Mouse (Mus musculus): ENCODE measurements at regions not wholly inside any gene's neighbourhood (a gene's known extent, or its start where the extent isn't known, plus 50 kb on each side); places are given as distances from the start of the nearest gene placed in this dataset.

GRCm38 (mm10) chr7:83105672-83106071 is 238.5 kb downstream of the Mex3b start:
- H3K27ac ChIP-seq (ENCODE audit: control insufficient read depth, low read depth, low read length): no peak overlapping the region
- H3K4me1 ChIP-seq (ENCODE audit: control insufficient read depth in 1 of 2, insufficient read depth in 2 of 2, low read length in 2 of 2): no peaks in the 10 kb centered on the region
- H3K9ac ChIP-seq (ENCODE audit: control insufficient read depth, low read depth, low read length, poor library complexity, severe bottlenecking): no peak overlapping the region
- no peak for TF ChIP-seq ETS1 (IDR thresholded peaks at IDR 0.05; ENCODE audit: low read depth, low read length)
- no peak for TF ChIP-seq USF2 (IDR thresholded peaks at IDR 0.05; ENCODE audit: borderline replicate concordance in 1 of 2, insufficient read depth in 1 of 2, low read depth in 1 of 2, low read length in 2 of 2)
- no peak for TF ChIP-seq GABPA (IDR thresholded peaks at IDR 0.05; ENCODE audit: low read depth, low read length)
- no peak for TF ChIP-seq JUND (IDR thresholded peaks at IDR 0.05; ENCODE audit: low read depth, low read length)
- no peak for TF ChIP-seq ZNF384 (IDR thresholded peaks at IDR 0.05; ENCODE audit: low read depth, low read length)
- no peak for TF ChIP-seq POLR2A (IDR thresholded peaks at IDR 0.05; ENCODE audit: control insufficient read depth in 1 of 2, insufficient read depth in 1 of 2, low read depth in 1 of 2, low read length in 2 of 2, poor library complexity in 1 of 2)
- TF ChIP-seq MAFK (IDR thresholded peaks at IDR 0.05; ENCODE audit: borderline replicate concordance, low read depth, low read length): no peak
- no peak for TF ChIP-seq RAD21 (IDR thresholded peaks at IDR 0.05; ENCODE audit: low read depth, low read length)
- no peak for TF ChIP-seq RCOR1 (IDR thresholded peaks at IDR 0.05; ENCODE audit: low read depth, low read length)
- no peak for TF ChIP-seq BHLHE40 (IDR thresholded peaks at IDR 0.05; ENCODE audit: borderline replicate concordance, low read depth, low read length)
- TF ChIP-seq KAT2A (conservative IDR thresholded peaks at IDR 0.05; ENCODE audit: low read depth, low read length): no peak
- no peak for TF ChIP-seq MXI1 (IDR thresholded peaks at IDR 0.05; ENCODE audit: low read depth, low read length)
- TF ChIP-seq EP300 (IDR thresholded peaks at IDR 0.05; ENCODE audit: low read depth in 1 of 2, low read length in 2 of 2): no peak
- peaks cover 0 to 3% of the 10 kb centered on the region in 2 experiments; a peak in 2 of 4 replicates for H3K27me3 ChIP-seq (ENCODE audit: control insufficient read depth in 1 of 2, insufficient read depth in 2 of 2, low read length in 2 of 2)
- no peak for DNase-seq (ENCODE audit: low read depth, low spot score)
- no peak overlapping the region for H3K4me3 ChIP-seq (ENCODE audit: control insufficient read depth in 1 of 2, insufficient read depth in 1 of 2, low read depth in 2 of 2, low read length in 2 of 2)
- H3K9me3 ChIP-seq (replicated peaks; ENCODE audit: insufficient read depth, low read length): no peaks in the 10 kb centered on the region
- H3K79me2 ChIP-seq (ENCODE audit: control insufficient read depth, insufficient read depth, low read length, poor library complexity): no peaks in the 10 kb centered on the region
- H3K36me3 ChIP-seq (ENCODE audit: control insufficient read depth in 1 of 2, insufficient read depth in 2 of 2, low read length in 2 of 2): no peaks in the 10 kb centered on the region

DNA sequence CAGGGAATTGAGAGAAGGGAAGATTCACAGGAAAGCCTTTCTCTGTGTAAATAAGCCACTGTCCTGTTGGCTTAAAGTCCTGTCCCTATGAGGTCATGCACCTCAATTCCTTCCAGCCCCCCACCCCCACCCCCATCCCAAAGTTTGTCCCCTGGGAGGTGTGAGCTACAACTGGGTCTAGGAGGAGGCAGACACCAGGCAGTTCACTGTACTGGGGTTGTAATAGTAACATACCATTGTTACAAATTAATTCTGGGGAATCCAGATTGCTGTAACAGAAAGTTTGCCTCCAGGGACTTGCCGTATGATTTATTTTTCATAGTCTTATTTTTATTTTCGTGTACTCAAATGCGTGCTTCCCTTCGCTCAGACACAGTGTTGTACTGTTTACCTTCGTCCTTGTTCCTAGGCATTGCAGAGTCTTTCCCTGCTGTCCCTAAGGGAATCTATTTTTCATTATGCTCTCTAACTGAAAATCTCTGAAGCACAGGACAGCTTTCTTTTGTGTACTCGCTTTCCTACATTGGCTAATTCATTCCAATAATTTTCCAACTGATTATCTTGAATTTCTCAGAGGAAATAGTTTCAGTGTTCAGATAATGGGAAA is 244.2 kb downstream of the Mex3b start:
- Histone ChIP-seq H3K27ac (ENCODE audit: control insufficient read depth, low read depth, low read length) (no peak overlapping the region), H3K9me3 (replicated peaks; ENCODE audit: insufficient read depth, low read length) (no peaks in the 10 kb centered on the region), H3K79me2 (ENCODE audit: control insufficient read depth, insufficient read depth, low read length, poor library complexity) (no peaks in the 10 kb centered on the region), H3K9ac (ENCODE audit: control insufficient read depth, low read depth, low read length, poor library complexity, severe bottlenecking) (no peak overlapping the region), H3K27me3 (ENCODE audit: control insufficient read depth in 1 of 2, insufficient read depth in 2 of 2, low read length in 2 of 2) (peaks cover 0 to 4% of the 10 kb centered on the region in 2 experiments; a peak in 1 of 4 replicates), H3K4me3 (ENCODE audit: control insufficient read depth in 1 of 2, insufficient read depth in 1 of 2, low read depth in 2 of 2, low read length in 2 of 2) (no peak overlapping the region), H3K36me3 (ENCODE audit: control insufficient read depth in 1 of 2, insufficient read depth in 2 of 2, low read length in 2 of 2) (no peaks in the 10 kb centered on the region), H3K4me1 (ENCODE audit: control insufficient read depth in 1 of 2, insufficient read depth in 2 of 2, low read length in 2 of 2) (no peaks in the 10 kb centered on the region)
- DNase-seq (ENCODE audit: low read depth, low spot score): no peak
- no peak for TF ChIP-seq SIN3A (IDR thresholded peaks at IDR 0.05; ENCODE audit: low read length)
- no peak for TF ChIP-seq ETS1 (IDR thresholded peaks at IDR 0.05; ENCODE audit: low read depth, low read length)
- TF ChIP-seq NRF1 (IDR thresholded peaks at IDR 0.05; ENCODE audit: insufficient read depth, low read depth, low read length, poor library complexity, severe bottlenecking): no peak
- no peak for TF ChIP-seq NELFE (IDR thresholded peaks at IDR 0.05; ENCODE audit: low read depth, low read length)
- no peak for TF ChIP-seq GATA1 (IDR thresholded peaks at IDR 0.05; ENCODE audit: low read depth, low read length)
- no peak for TF ChIP-seq CHD1 (IDR thresholded peaks at IDR 0.05; ENCODE audit: low read depth, low read length)
- TF ChIP-seq CTCF (IDR thresholded peaks at IDR 0.05 in 2 of 3, conservative IDR thresholded peaks at IDR 0.05 in 1 of 3; ENCODE audit: control insufficient read depth in 1 of 3, insufficient read depth in 1 of 3, low read depth in 2 of 3, low read length in 3 of 3, poor library complexity in 1 of 3, severe bottlenecking in 1 of 3): no peak
- TF ChIP-seq ZC3H11A (IDR thresholded peaks at IDR 0.05; ENCODE audit: low read depth, low read length): no peak
- TF ChIP-seq BHLHE40 (IDR thresholded peaks at IDR 0.05; ENCODE audit: borderline replicate concordance, low read depth, low read length): no peak
